Mouse (Mus musculus): ENCODE data around the gene Gm13057.
"Not testable (repeated sequence)": the region's sequence is repeated elsewhere in the genome, so short reads cannot be mapped to it uniquely, and the experiment has no call there.

Gene Gm13057

GRCm38 (mm10) chr4:143551400-143551799 lies at the start of gene Gm13057, which contains the start of gene BC080695:
Gm13057 (plus strand) TSS chr4:143551709.
BC080695 (plus strand) TSS chr4:143551700.
- DNase-seq (ENCODE audit: low spot score in 2 of 2) = not testable (repeated sequence)

GRCm38 (mm10) chr4:143511043-143511442 lies 40.5 kb upstream of the Gm13057 start, which contains the start of gene Gm13043:
Gm13043 (plus strand) TSS chr4:143511343.
- DNase-seq (ENCODE audit: low spot score in 2 of 2) = no peak

- not testable (repeated sequence) for DNase-seq (ENCODE audit: low spot score in 2 of 2)
Measured at GRCm38 (mm10) chr4:143535654-143536053, 15.9 kb upstream of the Gm13057 start, which contains the start of gene Gm13040. Gm13040 (plus strand) TSS chr4:143535954.

All from spleen, postnatal 10 days (tissue).